Mouse (Mus musculus): ENCODE data around the gene Tesk1. TPM values are rescaled to one million over a fixed set of nuclear protein-coding genes. Genes with fewer than 3 reads are reported as not detected.

Tesk1 gene
- total and polyA plus RNA-seq, 2 experiments, result 3.0 to 28.3 TPM

- Histone ChIP-seq H3K27me3 (ENCODE audit: control insufficient read depth, insufficient read depth, low read length) (no peaks in the 10 kb centered on the region), H3K9ac (ENCODE audit: low read depth, low read length) (no peak overlapping the region), H3K4me1 (ENCODE audit: control insufficient read depth, insufficient read depth, low read length) (peaks cover 2% of the 10 kb centered on the region; the same call in 1 of the 2 replicates), H3K27ac (replicated peaks; ENCODE audit: insufficient read depth, low read depth, low read length) (no peak overlapping the region), H3K4me3 (ENCODE audit: insufficient read depth, low read depth, low read length) (no peak overlapping the region), H3K79me2 (ENCODE audit: control insufficient read depth, insufficient read depth, low read length) (no peaks in the 10 kb centered on the region), H3K36me3 (ENCODE audit: control insufficient read depth, insufficient read depth, low read length) (no peaks in the 10 kb centered on the region)
- 91% methylated on average over 1 of the region's 1 CpGs for WGBS
- DNase-seq (ENCODE audit: extremely low read depth, low read depth, low spot score), result no peak
- TF ChIP-seq POLR2A (IDR thresholded peaks at IDR 0.05; ENCODE audit: extremely low read depth, insufficient read depth, low read length) (no peak), CTCF (IDR thresholded peaks at IDR 0.05; ENCODE audit: low read depth, low read length) (no peak)
These were observed 8.9 kb upstream of the Tesk1 start for GRCm38 (mm10) chr4:43432832-43433231.

GRCm38 (mm10) chr4:43442044-43442443, 305 bp downstream of the Tesk1 start:
- peak; percentile 93 for DNase-seq (ENCODE audit: extremely low read depth, low read depth, low spot score)
- Histone ChIP-seq H3K27me3 (ENCODE audit: control insufficient read depth, insufficient read depth, low read length) (no peaks in the 10 kb centered on the region), H3K9ac (ENCODE audit: low read depth, low read length) (peak overlapping the region; percentile 73), H3K27ac (replicated peaks; ENCODE audit: insufficient read depth, low read depth, low read length) (peak overlapping the region; percentile 80), H3K36me3 (ENCODE audit: control insufficient read depth, insufficient read depth, low read length) (peaks cover 6% of the 10 kb centered on the region; the same call in 1 of the 2 replicates), H3K79me2 (ENCODE audit: control insufficient read depth, insufficient read depth, low read length) (no peaks in the 10 kb centered on the region; the same call in 1 of the 2 replicates), H3K4me3 (ENCODE audit: insufficient read depth, low read depth, low read length) (peak overlapping the region; percentile 69), H3K4me1 (ENCODE audit: control insufficient read depth, insufficient read depth, low read length) (peaks cover 5% of the 10 kb centered on the region; the same call in 1 of the 2 replicates)
- WGBS, result under 1% methylated on average over 33 of the region's 33 CpGs
- TF ChIP-seq POLR2A (IDR thresholded peaks at IDR 0.05; ENCODE audit: extremely low read depth, insufficient read depth, low read length) (peak; percentile 91), CTCF (IDR thresholded peaks at IDR 0.05; ENCODE audit: low read depth, low read length) (peak; percentile 98)

GRCm38 (mm10) chr4:43442456-43443361, 970 bp downstream of the Tesk1 start:
- TF ChIP-seq POLR2A (IDR thresholded peaks at IDR 0.05; ENCODE audit: extremely low read depth, insufficient read depth, low read length), result no peak
- H3K79me2 ChIP-seq (ENCODE audit: control insufficient read depth, insufficient read depth, low read length), result no peaks in the 10 kb centered on the region; the same call in 1 of the 2 replicates

GRCm38 (mm10) chr4:43443511-43443910, 1.8 kb downstream of the Tesk1 start:
- Histone ChIP-seq H3K4me3 (ENCODE audit: insufficient read depth, low read depth, low read length) (peak overlapping the region; percentile 69), H3K27ac (replicated peaks; ENCODE audit: insufficient read depth, low read depth, low read length) (no peak overlapping the region), H3K27me3 (ENCODE audit: control insufficient read depth, insufficient read depth, low read length) (no peaks in the 10 kb centered on the region), H3K9ac (ENCODE audit: low read depth, low read length) (peak overlapping the region; percentile 92), H3K36me3 (ENCODE audit: control insufficient read depth, insufficient read depth, low read length) (peaks cover 6% of the 10 kb centered on the region; the same call in 1 of the 2 replicates), H3K4me1 (ENCODE audit: control insufficient read depth, insufficient read depth, low read length) (peaks cover 5% of the 10 kb centered on the region; the same call in 1 of the 2 replicates), H3K79me2 (ENCODE audit: control insufficient read depth, insufficient read depth, low read length) (no peaks in the 10 kb centered on the region; the same call in 1 of the 2 replicates)
- no peak for DNase-seq (ENCODE audit: extremely low read depth, low read depth, low spot score)
- no peak for TF ChIP-seq CTCF (IDR thresholded peaks at IDR 0.05; ENCODE audit: low read depth, low read length)
- TF ChIP-seq POLR2A (IDR thresholded peaks at IDR 0.05; ENCODE audit: extremely low read depth, insufficient read depth, low read length), result no peak
- WGBS, result 2% methylated on average over 28 of the region's 28 CpGs

More at GRCm38 (mm10) chr4:43442456-43443361, 970 bp downstream of the Tesk1 start:
- WGBS, result under 1% methylated on average over 88 of the region's 88 CpGs
- peak overlapping the region; percentile 80 for H3K27ac ChIP-seq (replicated peaks; ENCODE audit: insufficient read depth, low read depth, low read length)
- peak; percentile 60 for DNase-seq (ENCODE audit: extremely low read depth, low read depth, low spot score)
- peaks cover 6% of the 10 kb centered on the region; the same call in 1 of the 2 replicates for H3K36me3 ChIP-seq (ENCODE audit: control insufficient read depth, insufficient read depth, low read length)
- H3K4me3 ChIP-seq (ENCODE audit: insufficient read depth, low read depth, low read length), result peak overlapping the region; percentile 69
- peak overlapping the region; percentile 92 for H3K9ac ChIP-seq (ENCODE audit: low read depth, low read length)
- no peaks in the 10 kb centered on the region for H3K27me3 ChIP-seq (ENCODE audit: control insufficient read depth, insufficient read depth, low read length)
- H3K4me1 ChIP-seq (ENCODE audit: control insufficient read depth, insufficient read depth, low read length), result peaks cover 5% of the 10 kb centered on the region; the same call in 1 of the 2 replicates

GRCm38 (mm10) chr4:43447251-43447650, 5.5 kb downstream of the Tesk1 start:
- Histone ChIP-seq H3K27ac (replicated peaks; ENCODE audit: insufficient read depth, low read depth, low read length) (no peak overlapping the region), H3K79me2 (ENCODE audit: control insufficient read depth, insufficient read depth, low read length) (no peaks in the 10 kb centered on the region; the same call in 1 of the 2 replicates), H3K27me3 (ENCODE audit: control insufficient read depth, insufficient read depth, low read length) (no peaks in the 10 kb centered on the region), H3K4me3 (ENCODE audit: insufficient read depth, low read depth, low read length) (no peak overlapping the region), H3K9ac (ENCODE audit: low read depth, low read length) (no peak overlapping the region), H3K36me3 (ENCODE audit: control insufficient read depth, insufficient read depth, low read length) (peaks cover 6% of the 10 kb centered on the region; the same call in 1 of the 2 replicates), H3K4me1 (ENCODE audit: control insufficient read depth, insufficient read depth, low read length) (peaks cover 5% of the 10 kb centered on the region; the same call in 1 of the 2 replicates)
- no peak for DNase-seq (ENCODE audit: extremely low read depth, low read depth, low spot score)
- TF ChIP-seq CTCF (IDR thresholded peaks at IDR 0.05; ENCODE audit: low read depth, low read length) (no peak), POLR2A (IDR thresholded peaks at IDR 0.05; ENCODE audit: extremely low read depth, insufficient read depth, low read length) (no peak)
- WGBS, result 88% methylated on average over 13 of the region's 13 CpGs

Data from liver, adult 2 months (tissue).